Mouse (Mus musculus): ENCODE data around the gene Bag5. TPM values are rescaled to one million over a fixed set of nuclear protein-coding genes. Genes with fewer than 3 reads are reported as not detected.

The Bag5 gene
- polyA plus RNA-seq, 1 experiment from 2014 or later: 45.7 TPM

DNA sequence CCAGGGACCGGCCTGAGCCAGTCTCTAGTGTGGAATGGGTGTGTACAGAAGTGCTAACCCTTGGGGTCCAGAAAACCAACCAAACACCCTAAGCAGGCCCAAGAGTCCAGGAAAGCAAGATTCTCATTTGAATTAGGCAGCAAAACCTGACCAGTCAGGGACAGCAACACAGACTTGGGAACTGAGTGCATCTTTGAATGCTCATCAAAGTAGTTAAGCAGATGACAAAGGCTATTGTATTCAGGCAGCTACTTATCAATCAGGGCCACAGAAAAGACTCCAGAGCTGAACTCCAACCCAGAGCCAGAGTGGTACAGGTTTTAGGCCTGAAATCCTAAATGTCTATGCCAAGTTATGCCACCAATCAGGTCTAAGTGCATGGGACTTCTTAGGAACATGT is 52.4 kb downstream of the Bag5 start:
- H3K4me2 ChIP-seq (ENCODE audit: low read length): no peak overlapping the region
- WGBS: 96% methylated on average over 1 of the region's 1 CpGs
- peaks cover 21% of the 10 kb centered on the region for H3K36me3 ChIP-seq (ENCODE audit: insufficient read depth, low read length)
- H3K9me3 ChIP-seq (replicated peaks; ENCODE audit: low read length): no peaks in the 10 kb centered on the region
- TF ChIP-seq CTCF (IDR thresholded peaks at IDR 0.05; ENCODE audit: low read depth): no peak
- H3K27me3 ChIP-seq (ENCODE audit: insufficient read depth, low read length): no peaks in the 10 kb centered on the region
- H3K27ac ChIP-seq: no peak overlapping the region
- DNase-seq (ENCODE audit: low spot score): no peak
- peaks cover 7% of the 10 kb centered on the region for H3K4me1 ChIP-seq (replicated peaks; ENCODE audit: insufficient read depth, low read length)
- no peak for ATAC-seq (replicated peaks; ENCODE audit: low FRiP score, low read depth)
- H3K4me3 ChIP-seq (replicated peaks; ENCODE audit: low read depth, low read length): no peak overlapping the region
- H3K9ac ChIP-seq (ENCODE audit: low read depth, low read length): no peak overlapping the region

Other genes with a start within 250 kb of the Bag5 start
- 97.1 and 109 TPM in 2 replicates for gene Gm266, start 227.4 kb downstream of the Bag5 start, polyA plus RNA-seq (2015; fragmentation: Nextera tagmentation; extraction: Ambion mirVana)
- 673 and 701 TPM in 2 replicates for gene Eif5, start 175.2 kb downstream of the Bag5 start, polyA plus RNA-seq (2015; fragmentation: Nextera tagmentation; extraction: Ambion mirVana)
- gene Mark3, start 138.7 kb downstream of the Bag5 start, polyA plus RNA-seq (2015; fragmentation: Nextera tagmentation; extraction: Ambion mirVana): 37.9 and 38.6 TPM in 2 replicates
- gene Ckb, start 40.9 kb downstream of the Bag5 start, polyA plus RNA-seq (2015; fragmentation: Nextera tagmentation; extraction: Ambion mirVana): 135 and 148 TPM in 2 replicates
- 6.3 and 6.8 TPM in 2 replicates for gene Trmt61a, start 35.2 kb downstream of the Bag5 start, polyA plus RNA-seq (2015; fragmentation: Nextera tagmentation; extraction: Ambion mirVana)
- 57.8 and 61.4 TPM in 2 replicates for gene Apopt1, start within 50 bp of the Bag5 start, polyA plus RNA-seq (2015; fragmentation: Nextera tagmentation; extraction: Ambion mirVana)
- 52.6 and 61.3 TPM in 2 replicates for gene Klc1, start 45.6 kb upstream of the Bag5 start, polyA plus RNA-seq (2015; fragmentation: Nextera tagmentation; extraction: Ambion mirVana)
- gene Xrcc3, start 100.6 kb upstream of the Bag5 start, polyA plus RNA-seq (2015; fragmentation: Nextera tagmentation; extraction: Ambion mirVana): 6.3 and 6.9 TPM in 2 replicates
- 117 and 118 TPM in 2 replicates for gene Zfyve21, start 100.9 kb upstream of the Bag5 start, polyA plus RNA-seq (2015; fragmentation: Nextera tagmentation; extraction: Ambion mirVana)
- gene Ppp1r13b, start 194.9 kb upstream of the Bag5 start, polyA plus RNA-seq (2015; fragmentation: Nextera tagmentation; extraction: Ambion mirVana): 14.6 and 16.7 TPM in 2 replicates

Measured in kidney, postnatal 0 days (tissue).